Mouse (Mus musculus) midbrain, embryonic 16.5 days (tissue): ENCODE results near the gene Morn1. TPM values are rescaled to one million over a fixed set of nuclear protein-coding genes. Genes with fewer than 3 reads are reported as not detected.

ENCODE experiments used
- ATAC-seq: fragments of 200-750 bp; cut with Nextera tagmentation; 2 replicates; pipeline ENCODE4 v1.8.0; 2017; ENCODE audit warnings: moderate TSS enrichment
- H3K27ac ChIP-seq: fragments of 300-500 bp; sonication (generic); 2 replicates; pipeline ENCODE4 v1.5.1; 2014; ENCODE audit warnings: mild to moderate bottlenecking, low read length, mixed read lengths
- H3K27me3 ChIP-seq: fragments of 300-500 bp; sonication (generic); 2 replicates; pipeline ENCODE4 v1.6.1; 2014; ENCODE audit warnings: low read depth, low read length, mixed read lengths; ENCODE audit not compliant: control insufficient read depth, insufficient read depth
- H3K36me3 ChIP-seq: fragments of 300-500 bp; sonication (generic); 2 replicates; pipeline ENCODE4 v1.6.1; 2014; ENCODE audit warnings: mild to moderate bottlenecking, low read length, moderate library complexity, mixed read lengths; ENCODE audit not compliant: control insufficient read depth, insufficient read depth
- H3K4me1 ChIP-seq: fragments of 300-500 bp; sonication (generic); 2 replicates; pipeline ENCODE4 v1.6.1; 2014; ENCODE audit warnings: mild to moderate bottlenecking, low read length, mixed read lengths; ENCODE audit not compliant: control insufficient read depth, insufficient read depth
- H3K4me2 ChIP-seq: fragments of 300-500 bp; sonication (generic); 2 replicates; pipeline ENCODE4 v1.6.1; 2014; ENCODE audit warnings: mild to moderate bottlenecking, low read length, mixed read lengths
- H3K4me3 ChIP-seq: fragments of 300-500 bp; sonication (generic); 2 replicates; pipeline ENCODE4 v1.5.1; 2014; ENCODE audit warnings: low read depth, mild to moderate bottlenecking, low read length, moderate library complexity, mixed read lengths
- H3K9ac ChIP-seq: fragments of 300-500 bp; sonication (generic); 2 replicates; pipeline ENCODE4 v1.6.1; 2014; ENCODE audit warnings: low read depth, low read length, mixed read lengths
- H3K9me3 ChIP-seq: fragments of 300-500 bp; sonication (generic); replicated peaks from 2 replicates; pipeline ENCODE4 v1.6.1; 2014; ENCODE audit warnings: mild to moderate bottlenecking, low read length, mixed read lengths; ENCODE audit not compliant: control insufficient read depth, poor library complexity, severe bottlenecking
- WGBS: fragments of 180-500 bp; shearing (Covaris S2); extraction: QIAGEN DNeasy Blood & Tissue Kit; methylation state at CpG from one replicate; pipeline ENCODE4 v1.1.7; 2014; 5-methylcytosine and 5-hydroxymethylcytosine counted together
- polyA plus RNA-seq: library from polyadenylated mRNA; unstranded; fragments of >200 nt; fragmentation: Nextera tagmentation; extraction: Ambion mirVana; gene quantifications from 2 replicates; pipeline ENCODE4 v1.2.1, GENCODE M21; 2015

The Morn1 gene
- polyA plus RNA-seq, 1 experiment from 2014 or later: 8.9 TPM

GRCm38 (mm10) chr4:155058325-155058724 is 28.1 kb upstream of the Morn1 start:
- Histone ChIP-seq H3K4me3 (no peak overlapping the region), H3K4me2 (no peak overlapping the region), H3K36me3 (no peaks in the 10 kb centered on the region), H3K4me1 (no peaks in the 10 kb centered on the region), H3K27ac (no peak overlapping the region), H3K27me3 (no peaks in the 10 kb centered on the region), H3K9me3 (no peaks in the 10 kb centered on the region), H3K9ac (no peak overlapping the region)
- WGBS: 40% methylated on average over 10 of the region's 10 CpGs
- no peak for ATAC-seq

GRCm38 (mm10) chr4:155063895-155064294 is 22.5 kb upstream of the Morn1 start:
- H3K36me3 ChIP-seq: no peaks in the 10 kb centered on the region; the same call in 1 of the 2 replicates
- no peaks in the 10 kb centered on the region for H3K27me3 ChIP-seq
- peaks cover 14% of the 10 kb centered on the region for H3K4me1 ChIP-seq
- no peak overlapping the region for H3K9ac ChIP-seq
- no peak overlapping the region for H3K4me2 ChIP-seq
- no peak overlapping the region for H3K4me3 ChIP-seq
- no peak for ATAC-seq
- no peaks in the 10 kb centered on the region for H3K9me3 ChIP-seq
- 41% methylated on average over 3 of the region's 3 CpGs for WGBS
- no peak overlapping the region for H3K27ac ChIP-seq

GRCm38 (mm10) chr4:155064474-155064873 is 21.9 kb upstream of the Morn1 start:
- ATAC-seq: no peak
- WGBS: 60% methylated on average over 2 of the region's 2 CpGs
- H3K27ac ChIP-seq: no peak overlapping the region

GRCm38 (mm10) chr4:155065970-155066833 is 20.2 kb upstream of the Morn1 start:
- Histone ChIP-seq H3K4me2 (peak overlapping the region; percentile 83), H3K9ac (peak overlapping the region; percentile 80), H3K9me3 (no peaks in the 10 kb centered on the region), H3K36me3 (peaks cover 14% of the 10 kb centered on the region), H3K27ac (peak overlapping the region; percentile 56), H3K4me1 (peaks cover 14% of the 10 kb centered on the region), H3K27me3 (no peaks in the 10 kb centered on the region), H3K4me3 (peak overlapping the region; percentile 75)
- peak; percentile 73 for ATAC-seq
- 3% methylated on average over 15 of the region's 15 CpGs for WGBS

More at GRCm38 (mm10) chr4:155064474-155064873, 21.9 kb upstream of the Morn1 start:
- Histone ChIP-seq H3K9ac (no peak overlapping the region), H3K4me3 (no peak overlapping the region), H3K36me3 (no peaks in the 10 kb centered on the region; the same call in 1 of the 2 replicates), H3K27me3 (no peaks in the 10 kb centered on the region), H3K4me2 (no peak overlapping the region), H3K9me3 (no peaks in the 10 kb centered on the region), H3K4me1 (peaks cover 14% of the 10 kb centered on the region)

GRCm38 (mm10) chr4:155066834-155067522 is 19.4 kb upstream of the Morn1 start, which contains the start of gene Pex10:
Gene Pex10 (plus strand): TSS chr4:155067016.
- Histone ChIP-seq H3K4me3 (peak within 1 kb of the TSS; percentile 75), H3K4me2 (peak within 1 kb of the TSS; percentile 83), H3K9me3 (no peaks in the 10 kb centered on the region), H3K27me3 (no peaks in the 10 kb centered on the region), H3K27ac (peak within 1 kb of the TSS; percentile 75), H3K4me1 (peaks cover 14% of the 10 kb centered on the region), H3K36me3 (peaks cover 18% of the 10 kb centered on the region), H3K9ac (peak within 1 kb of the TSS; percentile 80)
- peak; percentile 89 for ATAC-seq
- WGBS: under 1% methylated on average over 48 of the region's 48 CpGs

DNA sequence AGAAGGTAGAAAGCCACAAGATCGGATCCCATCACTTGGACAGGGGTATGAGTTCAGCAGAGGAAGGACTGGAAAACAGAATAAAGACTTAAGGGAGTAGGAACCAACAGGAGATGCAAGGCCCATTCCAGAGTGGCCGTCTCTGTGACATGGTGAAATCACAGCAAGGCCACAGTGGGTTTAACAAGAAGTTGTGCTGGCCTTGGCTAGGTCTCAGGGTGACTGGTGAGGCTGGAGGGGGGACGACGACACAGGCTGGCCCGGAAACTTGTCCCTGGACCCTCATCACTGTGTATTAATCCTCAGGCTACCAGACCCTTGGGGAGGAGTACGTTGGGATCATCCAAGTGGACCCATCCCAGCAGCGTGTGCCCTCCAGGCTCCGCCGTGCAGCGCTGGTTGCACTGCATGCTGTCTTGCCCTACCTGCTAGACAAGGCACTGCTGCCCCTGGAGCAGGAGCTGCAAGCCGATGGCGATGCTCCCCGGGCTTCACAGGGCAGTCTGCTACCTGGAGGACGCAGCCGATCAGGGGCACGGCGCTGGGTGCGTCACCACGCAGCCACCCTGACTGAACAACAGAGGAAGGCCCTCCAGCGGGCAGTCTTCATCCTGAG is 17.9 kb upstream of the Morn1 start:
- Histone ChIP-seq H3K9me3 (no peaks in the 10 kb centered on the region), H3K27ac (no peak overlapping the region), H3K27me3 (no peaks in the 10 kb centered on the region), H3K4me1 (peaks cover 14% of the 10 kb centered on the region), H3K36me3 (peaks cover 19% of the 10 kb centered on the region), H3K4me3 (no peak overlapping the region), H3K9ac (no peak overlapping the region), H3K4me2 (no peak overlapping the region)
- WGBS: 95% methylated on average over 20 of the region's 20 CpGs
- ATAC-seq: no peak

- Histone ChIP-seq H3K36me3 (peaks cover 25% of the 10 kb centered on the region), H3K9me3 (no peaks in the 10 kb centered on the region), H3K4me3 (no peak overlapping the region), H3K27ac (no peak overlapping the region), H3K9ac (no peak overlapping the region), H3K4me1 (peaks cover 14% of the 10 kb centered on the region), H3K27me3 (no peaks in the 10 kb centered on the region), H3K4me2 (no peak overlapping the region)
- 87% methylated on average over 6 of the region's 6 CpGs for WGBS
- no peak for ATAC-seq
Measured at GRCm38 (mm10) chr4:155069191-155069590, 17.2 kb upstream of the Morn1 start.

- Histone ChIP-seq H3K27ac (no peak overlapping the region), H3K36me3 (peaks cover 29% of the 10 kb centered on the region)
Measured at GRCm38 (mm10) chr4:155070199-155070598, 16.2 kb upstream of the Morn1 start.

More at GRCm38 (mm10) chr4:155070199-155070598, 16.2 kb upstream of the Morn1 start:
- no peaks in the 10 kb centered on the region for H3K9me3 ChIP-seq
- no peak overlapping the region for H3K4me2 ChIP-seq
- H3K9ac ChIP-seq: no peak overlapping the region
- no peak overlapping the region for H3K4me3 ChIP-seq
- no peaks in the 10 kb centered on the region for H3K27me3 ChIP-seq
- ATAC-seq: no peak
- peaks cover 14% of the 10 kb centered on the region for H3K4me1 ChIP-seq
- WGBS: 96% methylated on average over 13 of the region's 13 CpGs
